Mouse (Mus musculus) olfactory bulb, adult 2 months (tissue): Measurements from ENCODE around the gene Klk5.

Source experiments
- CTCF ChIP-seq: fragments of 200-500 bp; IDR thresholded peaks from 2 replicates; pipeline ENCODE4 v1.5.1; 2012; ENCODE audit warnings: low read depth, mild to moderate bottlenecking, low read length, moderate library complexity; ENCODE audit not compliant: insufficient read depth
- POLR2A ChIP-seq: fragments of 200-500 bp; IDR thresholded peaks from 2 replicates; pipeline ENCODE4 v1.6.1; 2012; ENCODE audit warnings: mild to moderate bottlenecking, low read depth, low read length, moderate library complexity; ENCODE audit not compliant: insufficient read depth

DNA sequence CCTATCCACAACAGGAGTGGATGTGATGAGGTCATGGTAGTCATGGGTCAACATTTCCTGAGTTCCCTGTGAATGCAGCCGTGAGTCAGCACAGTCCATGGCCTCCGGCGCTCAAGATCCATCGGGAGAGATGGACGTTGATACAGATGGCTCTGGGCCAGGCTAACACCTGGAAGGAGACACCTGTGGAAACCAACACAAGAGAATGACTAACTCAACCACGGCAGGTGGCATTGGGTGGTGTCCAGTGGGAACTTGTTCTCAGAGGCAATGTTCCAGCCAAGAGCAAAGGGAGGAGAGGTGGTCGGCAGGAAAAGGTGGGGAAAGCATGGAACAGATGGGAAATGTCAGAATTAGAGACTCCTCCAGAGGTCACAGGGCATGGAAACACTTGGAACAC, 20.2 kb upstream of the Klk5 start:
- TF ChIP-seq CTCF (no peak), POLR2A (no peak)
